Mouse (Mus musculus): ENCODE measurements around the gene Cdkn2c. TPM values are rescaled to one million over a fixed set of nuclear protein-coding genes. Genes with fewer than 3 reads are reported as not detected.

Cdkn2c gene
- polyA plus RNA-seq, 1 experiment from 2014 or later, result 2.0 TPM

DNA sequence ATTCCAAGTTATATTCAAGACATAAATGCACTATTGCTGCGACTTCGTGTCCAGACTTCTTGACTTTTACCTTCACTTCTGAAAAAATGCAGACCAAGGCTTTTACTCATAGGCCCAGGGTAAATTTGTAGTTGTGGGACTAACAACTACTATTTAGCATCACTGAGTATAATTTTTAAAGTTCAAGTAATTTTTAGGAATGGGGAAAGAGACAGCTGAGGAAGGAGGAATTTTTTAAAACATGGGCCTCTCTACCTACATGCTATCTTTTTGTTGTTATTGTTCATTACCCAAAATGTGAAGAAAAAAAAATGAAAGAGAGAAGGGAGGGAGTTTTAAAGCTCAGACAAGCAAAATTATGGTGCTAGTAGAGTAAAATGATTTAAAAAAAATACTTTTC lies 12.3 kb downstream of the Cdkn2c start:
- H3K27me3 ChIP-seq (replicated peaks; ENCODE audit: low read depth, poor library complexity, severe bottlenecking), result peaks cover 86% of the 10 kb centered on the region
- WGBS, result 40% methylated on average over 2 of the region's 2 CpGs

DNA sequence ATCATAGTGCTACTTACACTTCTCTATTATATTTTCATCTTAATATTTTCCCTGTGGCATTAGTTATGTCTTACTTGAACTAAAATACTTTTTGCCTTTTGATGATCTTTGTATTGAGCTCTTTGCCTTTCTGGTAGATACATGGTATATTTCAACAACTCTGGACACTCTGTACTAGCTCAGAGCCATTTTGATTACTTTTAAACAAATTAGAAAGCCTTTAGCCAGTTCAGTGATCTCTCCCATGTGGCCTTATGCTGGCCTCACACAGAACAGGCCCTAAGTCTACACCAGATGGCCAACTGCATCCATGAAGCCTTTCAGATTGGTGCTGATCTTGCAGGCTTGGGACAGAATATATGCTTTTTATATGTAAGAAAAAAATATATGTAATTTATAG lies 13.7 kb downstream of the Cdkn2c start:
- H3K27me3 ChIP-seq (replicated peaks; ENCODE audit: low read depth, poor library complexity, severe bottlenecking), result peaks cover 72% of the 10 kb centered on the region

More for the DNA sequence above, 12.3 kb downstream of the Cdkn2c start:
- Histone ChIP-seq H3K4me1 (peaks cover 9% of the 10 kb centered on the region), H3K36me3 (replicated peaks) (no peaks in the 10 kb centered on the region), H3K27ac (replicated peaks) (no peak overlapping the region), H3K9me3 (no peaks in the 10 kb centered on the region), H3K4me3 (no peak overlapping the region)
- DNase-seq (ENCODE audit: low spot score), result no peak

DNA sequence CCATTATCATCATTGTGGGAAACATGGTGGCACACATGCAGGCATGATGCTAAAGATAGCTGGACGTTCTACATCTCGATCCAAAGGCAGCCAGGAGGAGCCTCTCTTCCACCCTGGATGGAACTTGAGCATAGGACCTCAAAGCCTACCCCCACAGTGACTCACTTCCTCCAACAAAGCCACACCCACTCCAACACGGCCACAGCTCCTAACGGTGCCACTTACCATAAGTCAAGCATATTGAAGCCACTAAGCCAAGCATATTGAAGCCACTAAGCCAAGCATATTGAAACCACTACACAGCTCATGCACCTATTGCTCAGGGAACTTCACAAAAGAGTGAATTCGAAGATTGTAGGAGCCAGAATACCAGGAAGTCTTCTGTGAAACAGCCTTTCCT lies 17.7 kb downstream of the Cdkn2c start:
- H3K27ac ChIP-seq (replicated peaks), result no peak overlapping the region
- no peaks in the 10 kb centered on the region for H3K36me3 ChIP-seq (replicated peaks)
- H3K4me3 ChIP-seq, result no peak overlapping the region
- no peaks in the 10 kb centered on the region for H3K9me3 ChIP-seq
- no peak for DNase-seq (ENCODE audit: low spot score)
- no peaks in the 10 kb centered on the region for H3K4me1 ChIP-seq
- H3K27me3 ChIP-seq (replicated peaks; ENCODE audit: low read depth, poor library complexity, severe bottlenecking), result peaks cover 33% of the 10 kb centered on the region
- WGBS, result 82% methylated on average over 5 of the region's 5 CpGs

More for the DNA sequence above, 13.7 kb downstream of the Cdkn2c start:
- Histone ChIP-seq H3K36me3 (replicated peaks) (no peaks in the 10 kb centered on the region), H3K27ac (replicated peaks) (no peak overlapping the region), H3K4me1 (peaks cover 9% of the 10 kb centered on the region), H3K9me3 (no peaks in the 10 kb centered on the region), H3K4me3 (no peak overlapping the region)
- DNase-seq (ENCODE audit: low spot score), result no peak

DNA sequence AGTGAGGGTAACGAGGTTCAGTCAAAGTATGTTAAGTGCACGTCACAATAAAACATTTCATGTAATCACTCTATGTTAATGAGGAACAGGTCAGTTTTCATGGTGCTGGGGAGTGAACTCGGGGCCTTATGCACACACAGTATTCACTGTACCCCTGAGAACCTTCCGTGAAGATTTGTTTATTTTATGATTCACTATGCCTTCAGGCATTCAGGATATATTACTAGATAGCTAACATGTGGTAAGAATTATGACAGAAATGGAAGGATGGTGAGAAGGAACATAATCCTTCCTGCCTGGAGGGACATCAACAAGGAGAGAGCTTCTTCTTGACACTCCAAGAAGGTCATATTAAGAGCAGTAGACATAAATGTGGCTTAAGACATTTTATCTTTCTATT lies 19.7 kb downstream of the Cdkn2c start:
- peaks cover 14% of the 10 kb centered on the region; the same call in 1 of the 2 replicates for H3K27me3 ChIP-seq (replicated peaks; ENCODE audit: low read depth, poor library complexity, severe bottlenecking)
- no peaks in the 10 kb centered on the region for H3K4me1 ChIP-seq
- no peaks in the 10 kb centered on the region for H3K9me3 ChIP-seq
- no peak overlapping the region for H3K27ac ChIP-seq (replicated peaks)
- WGBS, result 66% methylated on average over 4 of the region's 4 CpGs
- H3K36me3 ChIP-seq (replicated peaks), result no peaks in the 10 kb centered on the region
- no peak for DNase-seq (ENCODE audit: low spot score)
- no peak overlapping the region for H3K4me3 ChIP-seq

DNA sequence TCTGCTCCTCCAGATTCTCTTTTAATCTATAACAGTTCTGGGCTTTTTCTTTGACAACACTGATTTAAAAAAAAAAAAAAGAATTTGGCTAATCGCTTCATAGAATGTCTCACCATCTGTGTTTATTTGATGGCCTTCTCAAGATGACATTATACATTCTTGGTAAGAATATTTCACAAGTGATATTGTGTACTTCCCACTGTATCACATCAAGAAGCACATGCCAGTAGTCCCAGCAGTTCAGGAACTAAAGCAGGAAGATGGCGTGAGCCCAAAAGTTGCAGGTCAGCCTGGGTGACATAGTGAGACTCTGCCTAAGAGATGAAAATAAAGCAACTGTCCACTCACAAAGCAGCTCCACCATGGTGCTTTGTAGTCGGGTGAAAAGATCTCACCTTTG lies 25.5 kb downstream of the Cdkn2c start:
- no peaks in the 10 kb centered on the region for H3K27me3 ChIP-seq (replicated peaks; ENCODE audit: low read depth, poor library complexity, severe bottlenecking)
- no peaks in the 10 kb centered on the region for H3K9me3 ChIP-seq
- H3K36me3 ChIP-seq (replicated peaks), result no peaks in the 10 kb centered on the region
- H3K4me1 ChIP-seq, result no peaks in the 10 kb centered on the region
- no peak for DNase-seq (ENCODE audit: low spot score)
- H3K27ac ChIP-seq (replicated peaks), result no peak overlapping the region
- WGBS, result 84% methylated on average over 3 of the region's 3 CpGs
- H3K4me3 ChIP-seq, result no peak overlapping the region

DNA sequence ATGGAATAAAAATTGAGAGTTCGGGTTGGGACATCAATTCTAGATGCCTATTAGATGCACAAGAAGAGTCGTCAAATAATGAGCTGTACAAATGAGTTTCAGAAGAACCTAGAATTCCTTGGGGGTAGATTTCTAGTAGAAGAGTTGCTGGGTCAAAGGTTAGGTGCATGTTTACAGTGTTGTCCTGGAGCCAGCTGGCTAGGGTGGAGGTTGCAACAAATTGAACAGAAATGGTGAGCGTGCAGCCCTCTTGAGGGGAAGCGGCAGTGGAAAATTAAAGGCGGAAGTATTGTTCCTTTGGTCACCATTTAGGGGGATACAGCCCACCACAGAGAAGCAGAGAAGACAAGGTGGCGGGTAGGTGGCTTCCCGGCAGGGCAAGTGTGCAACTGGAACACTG lies 26.8 kb downstream of the Cdkn2c start:
- no peaks in the 10 kb centered on the region for H3K9me3 ChIP-seq
- H3K36me3 ChIP-seq (replicated peaks), result no peaks in the 10 kb centered on the region
- H3K4me1 ChIP-seq, result no peaks in the 10 kb centered on the region
- no peak overlapping the region for H3K4me3 ChIP-seq
- H3K27me3 ChIP-seq (replicated peaks; ENCODE audit: low read depth, poor library complexity, severe bottlenecking), result no peaks in the 10 kb centered on the region
- WGBS, result 88% methylated on average over 7 of the region's 7 CpGs
- H3K27ac ChIP-seq (replicated peaks), result no peak overlapping the region
- no peak for DNase-seq (ENCODE audit: low spot score)

DNA sequence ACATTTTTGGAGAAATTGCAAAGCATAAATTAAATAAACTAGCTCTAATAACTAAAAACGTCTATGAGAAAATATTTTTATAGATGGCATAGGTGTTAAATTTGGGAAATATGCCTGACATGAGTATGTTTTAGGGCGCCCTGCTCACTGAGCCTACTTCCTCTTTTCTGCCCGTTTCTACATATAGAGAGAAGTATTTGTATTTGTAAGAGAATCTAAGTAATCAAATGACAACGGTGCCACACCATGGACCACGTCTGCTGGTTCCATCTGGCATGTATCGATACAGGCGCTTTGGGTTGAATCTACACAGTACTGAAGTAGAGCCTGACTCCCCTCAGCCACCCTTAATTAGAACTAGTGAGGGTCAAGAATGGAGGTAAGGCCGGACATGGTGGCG lies 27.6 kb downstream of the Cdkn2c start:
- WGBS, result 88% methylated on average over 9 of the region's 9 CpGs

DNA sequence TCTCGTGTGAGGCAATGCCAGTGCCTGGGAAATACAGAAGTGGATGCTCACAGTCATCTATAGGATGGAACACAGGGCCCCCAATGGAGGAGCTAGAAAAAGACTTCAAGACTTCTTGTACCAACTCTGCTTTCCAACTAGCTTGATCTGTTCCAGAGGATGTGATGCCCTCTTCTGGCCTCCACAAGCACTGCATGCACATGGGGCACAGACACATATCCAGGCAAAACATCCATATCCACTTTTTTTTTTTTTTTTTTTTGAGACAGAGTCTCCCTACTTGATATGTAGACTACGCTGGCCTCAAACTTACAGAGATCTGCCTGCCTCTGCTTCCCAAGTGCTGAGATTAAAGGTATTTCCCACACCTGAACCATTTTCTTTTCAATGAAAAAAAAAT lies 32.0 kb downstream of the Cdkn2c start:
- Histone ChIP-seq H3K27ac (replicated peaks) (no peak overlapping the region), H3K4me3 (no peak overlapping the region), H3K9me3 (no peaks in the 10 kb centered on the region), H3K36me3 (replicated peaks) (no peaks in the 10 kb centered on the region), H3K4me1 (no peaks in the 10 kb centered on the region), H3K27me3 (replicated peaks; ENCODE audit: low read depth, poor library complexity, severe bottlenecking) (no peaks in the 10 kb centered on the region)
- 93% methylated on average over 2 of the region's 2 CpGs for WGBS
- peak; percentile 15 for DNase-seq (ENCODE audit: low spot score)

More for the DNA sequence above, 27.6 kb downstream of the Cdkn2c start:
- no peak overlapping the region for H3K4me3 ChIP-seq
- H3K27ac ChIP-seq (replicated peaks), result no peak overlapping the region
- no peaks in the 10 kb centered on the region for H3K9me3 ChIP-seq
- no peaks in the 10 kb centered on the region for H3K4me1 ChIP-seq
- no peaks in the 10 kb centered on the region for H3K27me3 ChIP-seq (replicated peaks; ENCODE audit: low read depth, poor library complexity, severe bottlenecking)
- no peak for DNase-seq (ENCODE audit: low spot score)
- H3K36me3 ChIP-seq (replicated peaks), result no peaks in the 10 kb centered on the region

DNA sequence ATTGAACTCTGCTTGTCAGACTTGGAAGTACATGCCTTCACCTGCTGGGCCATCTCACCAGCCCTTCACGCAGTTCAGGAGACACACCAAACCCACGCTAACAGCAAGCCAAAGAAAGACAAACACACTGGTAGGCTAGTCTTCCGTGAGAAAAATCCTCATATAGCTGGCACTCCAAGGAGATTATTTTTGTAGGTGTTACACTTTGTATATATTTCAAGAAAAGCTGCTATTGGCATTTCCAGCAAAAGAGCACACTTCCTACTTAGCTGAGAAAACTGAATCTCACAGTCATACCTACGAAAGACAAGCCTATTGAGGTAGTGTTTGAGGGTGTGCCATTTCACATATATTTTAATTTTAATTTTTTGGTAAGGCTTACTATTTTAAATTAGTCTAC lies 36.0 kb downstream of the Cdkn2c start:
- WGBS, result 81% methylated on average over 4 of the region's 4 CpGs
- H3K27me3 ChIP-seq (replicated peaks; ENCODE audit: low read depth, poor library complexity, severe bottlenecking), result no peaks in the 10 kb centered on the region
- no peaks in the 10 kb centered on the region for H3K36me3 ChIP-seq (replicated peaks)
- H3K4me3 ChIP-seq, result no peak overlapping the region
- no peaks in the 10 kb centered on the region for H3K9me3 ChIP-seq
- no peak for DNase-seq (ENCODE audit: low spot score)
- H3K27ac ChIP-seq (replicated peaks), result no peak overlapping the region
- H3K4me1 ChIP-seq, result no peaks in the 10 kb centered on the region

DNA sequence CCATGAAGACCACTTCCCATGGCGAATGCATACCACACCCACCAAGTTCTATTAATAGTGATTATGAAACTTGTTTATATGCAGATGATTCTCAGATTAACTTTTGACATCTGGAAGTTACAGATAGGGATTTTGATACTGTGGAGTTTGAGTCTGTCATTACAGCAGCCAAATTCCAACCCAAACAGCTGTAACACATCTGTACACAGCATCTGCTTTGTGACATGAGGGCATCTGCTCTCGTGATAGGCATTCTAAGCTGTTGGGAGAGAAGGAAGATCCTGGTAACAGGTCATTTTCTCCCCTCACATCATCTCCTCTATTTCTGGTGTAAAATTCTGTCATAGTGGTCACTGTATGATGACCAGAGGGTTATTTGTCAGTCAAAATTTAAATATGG lies 36.8 kb downstream of the Cdkn2c start:
- no peaks in the 10 kb centered on the region for H3K27me3 ChIP-seq (replicated peaks; ENCODE audit: low read depth, poor library complexity, severe bottlenecking)
- DNase-seq (ENCODE audit: low spot score), result no peak
- no peak overlapping the region for H3K27ac ChIP-seq (replicated peaks)
- WGBS, result 76% methylated on average over 2 of the region's 2 CpGs
- no peak overlapping the region for H3K4me3 ChIP-seq
- no peaks in the 10 kb centered on the region for H3K36me3 ChIP-seq (replicated peaks)
- no peaks in the 10 kb centered on the region for H3K9me3 ChIP-seq
- H3K4me1 ChIP-seq, result no peaks in the 10 kb centered on the region

DNA sequence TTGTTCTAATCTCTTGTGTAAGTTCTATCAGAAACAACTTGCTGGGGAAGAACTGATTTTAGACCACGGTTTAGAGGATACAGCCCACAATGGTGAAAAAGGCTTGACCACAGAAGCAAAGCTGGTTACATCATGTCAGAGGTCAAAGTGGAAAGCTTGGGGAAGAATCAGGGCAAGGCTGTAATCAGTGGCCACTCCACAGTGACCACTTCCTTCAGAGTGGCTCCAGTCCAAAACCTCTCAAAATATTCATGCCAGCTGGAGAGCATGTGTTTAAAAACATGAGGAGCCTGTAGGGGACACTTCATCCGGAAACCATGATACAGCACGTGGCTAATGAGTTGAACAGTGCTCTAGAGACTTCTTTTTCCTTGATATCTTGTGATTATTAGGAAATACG lies 54.4 kb downstream of the Cdkn2c start:
- no peak overlapping the region for H3K4me3 ChIP-seq
- no peak for DNase-seq (ENCODE audit: low spot score)
- H3K9me3 ChIP-seq, result no peaks in the 10 kb centered on the region
- no peaks in the 10 kb centered on the region for H3K36me3 ChIP-seq (replicated peaks)
- H3K4me1 ChIP-seq, result no peaks in the 10 kb centered on the region
- H3K27me3 ChIP-seq (replicated peaks; ENCODE audit: low read depth, poor library complexity, severe bottlenecking), result no peaks in the 10 kb centered on the region
- H3K27ac ChIP-seq (replicated peaks), result no peak overlapping the region
- WGBS, result 80% methylated on average over 4 of the region's 4 CpGs

Other genes starting within 250 kb of the Cdkn2c start
- gene Rnf11, start 182.5 kb downstream of the Cdkn2c start, polyA plus RNA-seq (2016; fragmentation: Nextera tagmentation; extraction: Ambion mirVana), result 22.0 and 22.2 TPM in 2 replicates
- gene 4930522H14Rik, start 135.9 kb downstream of the Cdkn2c start, polyA plus RNA-seq (2016; fragmentation: Nextera tagmentation; extraction: Ambion mirVana), result not detected in 2 replicates
- 27.4 and 29.7 TPM in 2 replicates for gene Faf1, start 9.4 kb upstream of the Cdkn2c start, polyA plus RNA-seq (2016; fragmentation: Nextera tagmentation; extraction: Ambion mirVana)

Measured in embryonic facial prominence, embryonic 10.5 days (tissue).